Mouse (Mus musculus): ENCODE measurements around the gene Kctd21. TPM values are rescaled to one million over a fixed set of nuclear protein-coding genes. Genes with fewer than 3 reads are reported as not detected.

Gene Kctd21
- polyA plus RNA-seq, 1 experiment from 2014 or later = 8.3 TPM

DNA sequence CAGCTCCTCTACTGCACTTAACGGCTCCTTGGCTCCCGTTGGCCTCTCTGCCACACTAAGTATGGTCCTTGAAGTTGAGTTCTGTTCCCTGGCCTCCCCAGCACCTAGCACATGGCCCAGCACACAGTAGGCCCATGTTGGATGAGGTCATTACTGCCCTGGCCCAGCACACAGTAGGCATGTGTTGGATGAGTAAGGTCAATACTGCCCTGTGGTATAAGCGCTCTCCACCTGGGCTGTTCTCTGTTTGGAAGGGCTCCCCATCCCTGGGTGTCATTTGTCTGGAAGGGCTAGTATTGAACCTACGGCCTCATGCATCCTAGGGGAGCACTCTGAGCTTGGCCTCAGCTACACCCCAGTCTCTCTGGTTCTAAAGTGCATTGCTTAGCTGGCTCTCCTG is 4.8 kb upstream of the Kctd21 start:
- ATAC-seq (replicated peaks) = no peak
- WGBS = 94% methylated on average over 4 of the region's 4 CpGs
- H3K27me3 ChIP-seq (replicated peaks) = peaks cover 29% of the 10 kb centered on the region
- no peak overlapping the region for H3K9ac ChIP-seq
- no peak overlapping the region for H3K4me3 ChIP-seq
- no peak overlapping the region for H3K4me2 ChIP-seq
- peaks cover 34% of the 10 kb centered on the region for H3K4me1 ChIP-seq
- no peak overlapping the region for H3K27ac ChIP-seq
- H3K9me3 ChIP-seq = no peaks in the 10 kb centered on the region
- no peaks in the 10 kb centered on the region for H3K36me3 ChIP-seq (replicated peaks)

- no peak overlapping the region for H3K27ac ChIP-seq
- no peaks in the 10 kb centered on the region for H3K9me3 ChIP-seq
- H3K36me3 ChIP-seq (replicated peaks) = no peaks in the 10 kb centered on the region
- no peak overlapping the region for H3K4me3 ChIP-seq
- WGBS = 71% methylated on average over 13 of the region's 13 CpGs
- no peak overlapping the region for H3K9ac ChIP-seq
- peaks cover 44% of the 10 kb centered on the region for H3K4me1 ChIP-seq
- ATAC-seq (replicated peaks) = no peak
- H3K4me2 ChIP-seq = no peak overlapping the region
- peaks cover 29% of the 10 kb centered on the region for H3K27me3 ChIP-seq (replicated peaks)
Observed at GRCm38 (mm10) chr7:97328891-97329588, 3.1 kb upstream of the Kctd21 start.

DNA sequence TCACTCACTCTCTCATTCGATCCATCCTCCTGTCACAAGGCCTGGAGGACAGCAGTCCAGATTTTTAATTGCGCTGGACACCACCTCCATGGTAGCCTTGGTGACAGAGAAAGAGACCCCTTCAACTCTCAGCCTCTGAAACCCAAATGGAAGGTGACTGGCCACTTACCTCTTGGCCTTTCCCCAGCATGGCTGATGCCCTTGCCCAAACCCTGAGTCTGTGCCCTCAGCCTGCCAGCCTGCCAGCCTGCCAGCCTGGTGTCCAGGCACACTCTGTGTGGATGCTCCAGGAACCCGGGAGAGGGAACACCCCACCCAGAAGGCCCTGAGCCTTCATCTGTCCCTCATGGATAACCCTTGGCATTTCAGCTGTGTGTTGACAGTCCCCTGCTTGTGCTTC is 2.5 kb upstream of the Kctd21 start:
- H3K9ac ChIP-seq = no peak overlapping the region
- WGBS = 77% methylated on average over 3 of the region's 3 CpGs
- peaks cover 44% of the 10 kb centered on the region for H3K4me1 ChIP-seq
- H3K36me3 ChIP-seq (replicated peaks) = no peaks in the 10 kb centered on the region
- no peak for ATAC-seq (replicated peaks)
- H3K9me3 ChIP-seq = no peaks in the 10 kb centered on the region
- H3K4me3 ChIP-seq = no peak overlapping the region
- H3K27ac ChIP-seq = no peak overlapping the region
- no peak overlapping the region for H3K4me2 ChIP-seq
- peaks cover 25% of the 10 kb centered on the region for H3K27me3 ChIP-seq (replicated peaks)

DNA sequence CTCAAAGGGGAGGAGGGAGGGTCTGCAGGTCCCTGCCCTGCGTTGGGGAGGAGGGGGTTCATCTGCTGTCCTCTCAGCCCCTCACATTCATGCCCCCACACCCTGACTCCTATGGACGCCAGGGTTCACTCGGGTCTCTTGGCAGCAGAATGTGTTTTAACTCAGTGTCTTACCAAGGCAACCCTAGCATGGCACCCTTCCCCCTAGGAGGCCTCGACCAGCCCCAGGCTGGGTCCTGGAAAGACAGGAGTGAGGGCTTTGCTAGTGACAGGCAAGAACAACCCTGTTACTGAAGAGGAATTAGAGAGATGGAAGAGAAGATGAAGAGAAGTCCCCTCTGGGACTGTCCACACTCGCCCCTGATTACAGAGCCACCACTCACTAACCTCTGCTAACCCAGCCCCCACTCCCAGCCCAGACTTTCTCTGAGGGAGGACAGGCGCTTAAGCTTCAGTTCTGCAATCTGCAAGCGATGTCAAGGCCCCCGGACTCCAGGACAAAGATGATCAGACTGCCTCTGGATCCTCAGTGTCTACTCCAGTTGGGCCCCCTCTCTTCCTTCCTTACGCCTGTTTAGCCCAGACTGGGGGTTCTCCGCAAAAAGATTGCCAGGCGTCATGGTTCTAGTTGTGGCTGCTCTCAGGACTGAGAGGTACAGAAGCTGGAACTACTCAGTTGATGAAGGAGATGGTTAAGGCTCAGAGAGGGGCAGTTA is 1.0 kb upstream of the Kctd21 start:
- no peaks in the 10 kb centered on the region for H3K36me3 ChIP-seq (replicated peaks)
- WGBS = 69% methylated on average over 11 of the region's 11 CpGs
- H3K9ac ChIP-seq = peak overlapping the region; percentile 61
- peak overlapping the region; percentile 67 for H3K4me2 ChIP-seq
- no peak; the same call in 1 of the 2 replicates for ATAC-seq (replicated peaks)
- H3K27ac ChIP-seq = no peak overlapping the region
- H3K27me3 ChIP-seq (replicated peaks) = peaks cover 11% of the 10 kb centered on the region
- H3K4me1 ChIP-seq = peaks cover 36% of the 10 kb centered on the region
- peak overlapping the region; percentile 80 for H3K4me3 ChIP-seq
- H3K9me3 ChIP-seq = no peaks in the 10 kb centered on the region

DNA sequence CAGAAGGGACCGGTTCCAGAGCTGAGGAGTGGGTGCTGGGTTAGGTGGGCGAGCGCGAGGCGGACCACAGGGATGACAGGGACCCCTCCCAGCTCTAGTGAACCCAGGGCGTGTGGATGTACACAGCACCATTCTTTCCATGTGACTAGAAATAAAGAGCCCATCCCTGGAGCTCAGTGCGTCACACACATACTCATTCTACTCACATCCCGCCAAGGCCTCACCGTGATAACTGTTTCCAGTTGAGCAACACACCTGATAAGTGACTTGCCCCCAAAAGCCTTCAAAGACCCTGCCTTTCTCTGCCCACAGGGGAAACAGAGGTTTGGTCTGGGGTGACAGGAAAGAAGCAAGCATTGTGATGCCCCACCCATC is 527 bp downstream of the Kctd21 start:
- Histone ChIP-seq H3K4me2 (peak overlapping the region; percentile 61), H3K27ac (peak overlapping the region; percentile 73; the same call in 1 of the 2 replicates), H3K4me3 (peak overlapping the region; percentile 80), H3K4me1 (peaks cover 36% of the 10 kb centered on the region), H3K27me3 (replicated peaks) (no peaks in the 10 kb centered on the region), H3K36me3 (replicated peaks) (no peaks in the 10 kb centered on the region), H3K9me3 (no peaks in the 10 kb centered on the region), H3K9ac (peak overlapping the region; percentile 72)
- no peak for ATAC-seq (replicated peaks)
- WGBS = 3% methylated on average over 9 of the region's 9 CpGs

- Histone ChIP-seq H3K4me1 (peaks cover 36% of the 10 kb centered on the region), H3K27me3 (replicated peaks) (no peaks in the 10 kb centered on the region), H3K4me3 (peak overlapping the region; percentile 80), H3K4me2 (peak overlapping the region; percentile 61), H3K27ac (no peak overlapping the region), H3K9me3 (no peaks in the 10 kb centered on the region), H3K9ac (peak overlapping the region; percentile 72; the same call in 1 of the 2 replicates), H3K36me3 (replicated peaks) (no peaks in the 10 kb centered on the region)
- no peak for ATAC-seq (replicated peaks)
- 86% methylated on average over 6 of the region's 6 CpGs for WGBS
Observed at GRCm38 (mm10) chr7:97333113-97333898, 1.2 kb downstream of the Kctd21 start.

- no peaks in the 10 kb centered on the region for H3K36me3 ChIP-seq (replicated peaks)
- no peak overlapping the region for H3K9ac ChIP-seq
- H3K4me3 ChIP-seq = no peak overlapping the region
- H3K4me2 ChIP-seq = no peak overlapping the region
- no peaks in the 10 kb centered on the region for H3K9me3 ChIP-seq
- ATAC-seq (replicated peaks) = no peak
- peaks cover 29% of the 10 kb centered on the region for H3K4me1 ChIP-seq
- H3K27me3 ChIP-seq (replicated peaks) = no peaks in the 10 kb centered on the region
- WGBS = 89% methylated on average over 2 of the region's 2 CpGs
- no peak overlapping the region for H3K27ac ChIP-seq
Observed at GRCm38 (mm10) chr7:97334406-97334805, 2.3 kb downstream of the Kctd21 start.

GRCm38 (mm10) chr7:97336678-97337077 is 4.6 kb downstream of the Kctd21 start:
- ATAC-seq (replicated peaks) = no peak
- H3K9me3 ChIP-seq = no peaks in the 10 kb centered on the region
- no peak overlapping the region for H3K4me3 ChIP-seq
- H3K27ac ChIP-seq = no peak overlapping the region
- peaks cover 10% of the 10 kb centered on the region for H3K4me1 ChIP-seq
- no peaks in the 10 kb centered on the region for H3K27me3 ChIP-seq (replicated peaks)
- no peak overlapping the region for H3K4me2 ChIP-seq
- no peaks in the 10 kb centered on the region for H3K36me3 ChIP-seq (replicated peaks)
- H3K9ac ChIP-seq = no peak overlapping the region
- whole genome bisulfite sequencing = 73% methylated on average over 1 of the region's 1 CpGs

GRCm38 (mm10) chr7:97338593-97338992 is 6.5 kb downstream of the Kctd21 start:
- H3K4me3 ChIP-seq = no peak overlapping the region
- H3K4me2 ChIP-seq = no peak overlapping the region
- H3K27me3 ChIP-seq (replicated peaks) = no peaks in the 10 kb centered on the region
- no peaks in the 10 kb centered on the region for H3K4me1 ChIP-seq
- ATAC-seq (replicated peaks) = no peak
- H3K9me3 ChIP-seq = no peaks in the 10 kb centered on the region
- no peak overlapping the region for H3K27ac ChIP-seq
- no peaks in the 10 kb centered on the region for H3K36me3 ChIP-seq (replicated peaks)
- H3K9ac ChIP-seq = no peak overlapping the region
- 89% methylated on average over 4 of the region's 4 CpGs for WGBS

GRCm38 (mm10) chr7:97339623-97340022 is 7.5 kb downstream of the Kctd21 start:
- ATAC-seq (replicated peaks) = no peak
- H3K36me3 ChIP-seq (replicated peaks) = no peaks in the 10 kb centered on the region
- no peaks in the 10 kb centered on the region for H3K27me3 ChIP-seq (replicated peaks)
- WGBS = 84% methylated on average over 7 of the region's 7 CpGs
- no peaks in the 10 kb centered on the region for H3K4me1 ChIP-seq
- H3K9ac ChIP-seq = no peak overlapping the region
- H3K27ac ChIP-seq = no peak overlapping the region
- H3K9me3 ChIP-seq = no peaks in the 10 kb centered on the region
- no peak overlapping the region for H3K4me3 ChIP-seq
- H3K4me2 ChIP-seq = no peak overlapping the region

- Histone ChIP-seq H3K4me2 (no peak overlapping the region), H3K9me3 (no peaks in the 10 kb centered on the region), H3K4me1 (peaks cover 7% of the 10 kb centered on the region; the same call in 1 of the 2 replicates), H3K9ac (no peak overlapping the region), H3K4me3 (no peak overlapping the region), H3K27me3 (replicated peaks) (no peaks in the 10 kb centered on the region), H3K36me3 (replicated peaks) (no peaks in the 10 kb centered on the region), H3K27ac (no peak overlapping the region)
- 65% methylated on average over 18 of the region's 18 CpGs for WGBS
- no peak for ATAC-seq (replicated peaks)
Observed at GRCm38 (mm10) chr7:97340907-97341849, 9.1 kb downstream of the Kctd21 start.

Measured in midbrain, embryonic 15.5 days (tissue).